Mouse (Mus musculus) thymus, postnatal 4 days (tissue): ENCODE results near the gene Oas1g.
"Not testable (repeated sequence)": the region's sequence is repeated elsewhere in the genome, so short reads cannot be mapped to it uniquely, and the experiment has no call there.

Source experiments
- DNase-seq: peaks from one replicate; pipeline ENCODE4 v3.0.0; 2021

Gene Oas1g

DNA sequence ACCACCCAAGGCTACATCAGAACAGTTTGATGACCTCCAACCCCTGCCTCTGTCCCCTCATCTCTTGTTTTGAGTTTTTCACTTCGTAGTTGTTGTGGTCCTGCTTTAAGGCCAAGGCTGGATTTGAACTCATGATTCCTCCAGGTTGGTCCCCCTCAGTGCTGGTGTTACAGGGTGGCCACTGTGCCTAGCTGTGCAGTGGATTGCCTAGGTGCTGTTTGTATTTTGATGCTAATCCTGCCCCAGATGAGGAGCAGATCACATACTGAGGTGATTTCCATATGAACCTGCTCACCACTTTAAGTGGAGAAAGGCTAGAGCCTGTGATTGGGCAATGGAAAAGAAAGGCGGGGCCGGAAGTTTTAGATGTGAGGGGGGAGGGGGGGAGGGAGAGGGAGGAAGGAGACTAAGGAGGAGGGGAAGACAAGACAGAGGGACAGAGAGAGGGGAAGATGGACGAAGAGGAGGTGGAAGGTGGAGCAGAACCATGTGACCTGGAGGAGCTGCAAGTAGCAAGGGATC is 942 bp upstream of the Oas1g start:
- DNase-seq, result not testable (repeated sequence)

DNA sequence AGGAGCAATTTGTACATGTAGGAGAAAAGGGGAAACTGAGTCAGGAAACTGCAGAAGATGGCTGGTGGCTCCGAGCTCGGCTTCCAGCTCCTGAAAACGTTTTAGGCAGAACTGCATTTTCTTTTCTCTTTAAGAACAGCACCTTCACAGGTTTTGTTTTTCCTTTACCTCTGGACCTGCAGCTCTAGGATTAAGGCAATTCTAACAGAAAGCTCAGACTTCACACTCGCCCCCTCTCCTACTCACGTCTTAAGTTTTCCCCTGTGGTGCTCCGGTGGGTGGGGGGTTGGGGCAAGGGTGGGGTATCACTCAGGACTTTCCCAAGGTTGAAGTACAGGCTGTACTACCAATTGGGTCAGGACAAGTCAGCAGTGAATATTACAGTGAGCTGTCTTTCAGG is 418 bp upstream of the Oas1g start:
- DNase-seq, result no peak

DNA sequence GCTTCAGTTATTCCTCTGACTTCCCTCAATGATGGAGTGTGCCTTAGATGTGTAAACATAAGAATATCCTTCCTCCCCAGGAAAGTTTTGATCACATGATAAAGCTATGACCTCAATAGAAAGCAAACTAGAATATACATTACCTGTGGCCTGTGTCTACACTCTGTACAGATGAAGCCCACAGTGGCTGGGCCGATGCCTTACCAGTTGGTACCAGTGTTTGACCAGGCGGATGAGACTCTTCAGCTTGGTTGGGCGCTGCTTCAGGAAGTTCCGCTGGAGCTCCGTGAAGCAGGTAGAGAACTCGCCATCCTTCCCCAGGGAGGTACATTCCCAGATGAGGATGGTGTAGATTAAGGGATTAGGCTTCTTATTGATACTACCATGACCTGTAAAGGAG is 5.7 kb downstream of the Oas1g start:
- not testable (repeated sequence) for DNase-seq

DNA sequence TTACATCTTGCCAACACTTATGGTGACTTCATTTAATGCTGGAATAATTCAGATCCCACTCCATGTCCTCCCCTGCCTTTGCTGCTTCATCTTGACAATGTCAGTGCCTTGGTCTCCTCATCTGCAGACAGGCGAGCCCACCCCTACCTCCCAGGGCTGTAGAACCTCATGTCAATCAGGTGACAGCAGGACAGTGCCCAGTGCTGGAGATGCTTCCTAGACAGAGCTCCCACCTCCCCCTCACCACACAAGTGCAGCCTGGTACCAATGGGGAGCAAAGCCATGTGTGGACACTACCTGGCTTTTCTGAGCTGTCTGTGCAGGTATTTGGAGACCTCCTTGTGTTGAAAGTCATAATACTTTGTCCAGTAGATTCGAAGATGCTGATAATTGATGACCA is 8.6 kb downstream of the Oas1g start:
- not testable (repeated sequence) for DNase-seq

DNA sequence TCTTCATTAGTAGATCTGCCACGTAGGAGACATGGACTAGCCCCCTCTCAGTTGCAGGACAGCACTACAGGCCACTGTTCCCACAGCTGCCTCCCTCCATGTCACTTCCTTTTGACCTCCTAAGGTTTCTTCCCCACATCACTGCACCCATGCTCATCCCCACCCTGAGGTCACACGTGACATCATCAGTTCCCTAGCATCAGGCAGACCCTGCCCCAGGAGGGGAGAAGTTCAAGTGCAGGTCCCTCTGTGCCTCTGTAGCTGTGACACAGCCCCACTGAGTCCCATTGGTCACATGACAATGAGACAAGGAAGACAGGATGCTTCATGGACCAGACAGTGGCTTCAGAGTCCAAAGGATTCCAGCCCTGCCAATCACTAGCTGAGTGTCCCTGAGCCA is 10.0 kb downstream of the Oas1g start:
- not testable (repeated sequence) for DNase-seq

DNA sequence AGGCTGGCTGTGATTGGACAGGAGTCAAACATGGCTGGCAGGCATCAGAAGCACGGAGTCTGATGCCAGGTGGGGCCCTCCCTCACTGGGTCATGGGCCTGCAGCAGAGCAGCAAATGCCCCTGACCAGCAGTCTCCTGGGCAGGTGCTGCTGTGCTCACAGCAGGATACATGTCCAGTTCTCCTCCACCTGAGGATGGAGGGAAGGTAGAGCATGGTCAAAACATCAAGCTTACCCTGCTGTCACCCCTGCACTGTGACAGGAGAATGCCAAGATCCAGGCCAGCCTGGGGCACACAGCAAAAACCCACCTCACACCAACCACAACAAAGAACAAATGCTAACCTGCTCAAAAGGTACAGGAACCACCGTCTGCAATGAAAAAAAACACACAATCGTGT is 10.6 kb downstream of the Oas1g start:
- not testable (repeated sequence) for DNase-seq

DNA sequence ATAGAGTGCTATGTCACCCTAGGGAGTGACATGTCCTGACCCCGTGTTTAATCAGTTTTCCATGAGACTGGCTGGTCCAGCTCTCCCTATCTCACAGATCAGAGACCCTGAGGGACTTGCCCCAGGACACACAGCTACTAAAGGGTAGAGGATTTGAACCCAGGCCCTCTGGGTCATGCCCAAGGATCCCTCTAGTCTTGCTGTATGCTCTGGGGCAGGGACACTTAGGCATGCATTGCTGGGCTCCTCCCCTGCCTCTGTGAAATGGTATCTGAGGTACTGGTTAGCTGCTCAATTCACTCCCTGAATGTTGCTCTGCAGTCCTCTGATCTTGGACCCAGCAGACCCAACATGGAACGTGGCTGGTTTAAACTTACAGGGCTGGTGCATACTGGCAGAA is 15.9 kb downstream of the Oas1g start:
- no peak for DNase-seq

DNA sequence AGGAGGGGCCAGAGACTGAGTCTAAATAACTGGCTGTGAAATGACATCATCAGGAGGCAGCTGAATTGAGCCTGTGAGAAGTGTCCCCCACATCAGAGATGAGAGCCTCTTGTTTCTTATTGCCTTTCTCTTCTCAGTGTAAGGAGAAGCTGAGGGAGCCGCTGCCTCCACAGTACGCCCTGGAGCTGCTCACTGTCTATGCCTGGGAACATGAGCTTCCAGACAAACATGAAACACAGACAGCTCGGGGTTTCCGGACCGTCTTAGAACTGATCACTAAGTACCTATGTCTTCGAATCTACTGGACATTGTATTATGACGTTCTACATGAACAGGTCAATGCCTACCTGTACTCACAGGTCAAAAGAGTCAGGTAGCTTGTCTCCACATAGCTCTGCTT is 16.6 kb downstream of the Oas1g start:
- no peak for DNase-seq

DNA sequence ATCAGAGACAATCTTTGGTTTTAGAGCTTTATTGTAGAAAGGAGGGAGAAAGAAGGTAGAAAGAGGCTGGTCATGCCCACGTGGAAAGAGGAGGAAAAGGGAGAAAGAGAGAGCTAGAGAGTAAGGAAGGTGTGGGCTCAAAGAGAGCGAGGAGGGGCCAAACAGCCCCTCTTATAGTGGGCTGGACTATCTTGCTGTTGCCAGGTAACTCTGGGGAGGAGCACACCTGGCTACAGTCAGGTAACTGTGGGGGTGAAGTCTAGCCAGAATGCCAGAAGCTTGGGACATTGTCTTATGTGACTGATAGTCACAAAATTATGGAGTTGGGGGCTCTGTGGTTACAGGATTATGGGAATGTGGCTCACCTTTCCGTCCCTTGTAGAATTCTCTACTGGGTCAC is 17.3 kb downstream of the Oas1g start:
- no peak for DNase-seq

DNA sequence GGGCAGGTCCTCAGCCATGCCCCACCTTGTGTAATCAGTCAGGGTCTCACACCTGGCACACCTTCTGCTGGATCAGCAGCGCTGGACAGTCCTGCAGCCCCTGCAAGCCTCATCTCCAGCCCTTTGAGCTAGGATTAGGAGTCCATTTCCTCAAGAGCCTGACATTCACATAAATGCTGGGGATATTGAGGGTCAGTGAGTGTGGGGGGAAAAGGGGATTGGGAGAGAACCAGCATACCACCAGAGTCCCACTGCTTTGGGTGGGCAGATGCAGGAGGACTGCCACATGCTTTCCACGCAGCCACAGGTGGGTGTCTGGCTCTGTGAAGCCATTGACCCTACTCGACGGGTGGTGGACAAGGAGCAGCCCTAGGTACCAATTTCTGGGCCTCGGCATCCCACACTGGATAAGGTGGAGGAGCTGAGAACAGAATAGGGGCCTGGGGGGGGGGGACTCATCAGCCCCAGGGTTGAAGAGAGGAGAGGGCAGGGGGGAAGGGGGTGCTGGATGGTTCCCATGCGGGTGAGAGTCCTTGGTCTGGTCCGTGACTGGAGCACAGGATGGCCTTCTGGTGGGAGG is 17.9 kb downstream of the Oas1g start:
- no peak for DNase-seq

DNA sequence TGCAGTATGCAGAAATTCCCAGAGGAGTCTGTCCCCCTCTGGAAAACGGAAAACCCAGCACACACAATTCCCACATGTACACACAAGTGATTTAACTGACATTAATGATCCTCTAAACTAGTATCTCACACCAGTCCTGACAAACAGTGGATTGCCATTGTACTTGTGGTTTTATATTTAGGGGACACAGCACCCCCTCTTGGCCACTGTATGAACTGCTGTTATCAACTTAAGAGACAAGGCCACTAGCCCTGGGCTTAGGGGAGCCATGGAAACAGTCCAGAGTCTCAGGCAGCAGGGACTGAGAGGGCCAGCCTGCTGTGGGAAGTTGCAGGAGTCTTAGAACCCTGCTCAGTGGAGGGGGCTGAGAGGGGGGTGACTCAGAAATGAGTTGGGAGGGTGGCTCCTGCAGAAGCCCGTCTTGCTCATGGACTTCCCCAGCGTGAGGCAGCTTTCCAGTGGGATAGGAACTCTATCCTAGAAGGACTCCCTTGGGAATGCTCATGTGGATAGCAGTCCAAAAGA is 22.0 kb downstream of the Oas1g start:
- peak; percentile 50 for DNase-seq

DNA sequence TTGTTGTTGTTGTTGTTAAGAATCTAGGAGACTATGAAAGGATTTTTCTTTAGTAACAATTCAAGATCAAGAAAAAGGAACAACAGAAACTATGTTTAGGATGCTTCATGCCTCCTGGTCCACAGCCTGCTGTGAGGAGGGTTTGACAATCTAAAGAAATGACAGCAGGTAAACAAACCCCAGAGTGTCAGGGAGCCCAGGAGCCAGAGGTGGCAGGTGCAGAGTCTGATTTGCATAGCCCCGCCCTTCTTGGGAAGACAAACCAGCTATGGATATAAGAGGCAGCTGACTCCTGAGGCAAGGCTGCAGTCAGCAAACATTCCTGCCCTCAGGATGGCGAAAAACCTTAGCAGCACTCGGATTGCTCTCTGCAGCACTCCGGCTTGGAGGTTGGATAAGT is 26.3 kb downstream of the Oas1g start, which contains the start of gene Oas1h:
Gene Oas1h, plus strand, starts transcription at position 301 of the 400 bp plus-strand sequence.
- no peak for DNase-seq

DNA sequence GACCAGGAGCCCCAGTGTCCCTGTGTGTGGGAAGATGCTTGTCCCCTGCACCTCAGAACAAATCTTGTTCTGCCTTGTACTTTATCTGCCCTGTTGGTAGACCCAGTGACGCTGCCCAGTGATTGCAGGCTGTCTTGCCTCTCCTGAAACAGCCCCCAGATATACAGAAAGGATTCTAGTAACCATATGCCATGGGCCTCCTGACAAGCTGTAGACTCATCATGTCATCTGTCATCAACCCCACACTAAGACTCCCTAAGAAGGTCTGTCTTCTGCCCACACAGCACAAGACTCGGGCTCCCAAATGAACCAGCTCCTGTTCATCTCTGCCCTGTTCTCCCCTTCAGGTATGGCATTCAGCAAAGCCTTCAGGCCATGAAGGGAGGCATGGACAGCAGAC is 28.2 kb downstream of the Oas1g start:
- no peak for DNase-seq

DNA sequence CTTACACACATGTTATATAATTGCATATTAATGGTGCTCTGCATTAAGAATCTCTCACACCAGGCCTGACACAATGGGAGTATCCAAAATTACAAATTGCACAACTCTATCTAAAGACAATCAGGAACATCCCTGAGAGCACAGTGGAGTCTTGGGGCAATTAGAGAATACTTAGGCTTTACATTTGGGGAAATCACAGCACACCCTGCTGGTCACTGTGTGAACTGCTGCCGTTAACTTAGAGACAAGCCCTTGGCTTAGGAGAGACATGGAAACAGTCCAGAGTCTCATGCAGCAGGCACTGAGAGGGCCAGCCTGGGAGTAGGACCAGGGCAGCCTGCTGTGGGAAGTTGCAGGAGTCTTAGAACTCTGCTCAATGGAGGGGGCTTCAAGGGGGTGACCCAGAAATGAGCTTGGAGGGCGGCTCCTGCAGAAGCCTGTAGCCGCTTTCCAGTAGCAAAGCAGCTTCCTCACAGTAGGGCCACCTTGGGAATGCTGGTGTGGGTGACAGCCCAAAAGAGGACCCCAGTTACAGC is 37.7 kb downstream of the Oas1g start:
- DNase-seq, result peak; percentile 68

DNA sequence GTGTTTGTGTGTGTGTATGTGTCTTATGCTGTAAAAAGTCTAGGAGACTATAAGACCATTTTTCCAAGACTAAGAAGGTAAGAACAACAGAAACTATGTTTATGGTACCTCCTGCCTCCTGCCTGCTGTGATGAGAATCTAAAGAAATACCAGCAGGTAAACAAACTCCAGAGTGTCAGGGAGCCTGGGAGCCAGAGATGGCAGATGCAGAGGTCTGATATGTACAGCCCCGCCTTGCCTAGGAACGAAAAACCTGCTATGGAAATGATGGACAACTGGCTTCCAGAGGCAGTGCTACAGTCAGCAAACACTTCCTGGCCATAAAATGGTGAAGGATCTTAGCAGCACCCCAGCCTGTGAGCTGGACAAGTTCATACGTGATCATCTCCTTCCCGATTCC is 40.3 kb downstream of the Oas1g start, which contains the start of gene Oas1f:
Gene Oas1f, plus strand, starts transcription at position 301 of the 400 bp plus-strand sequence.
- no peak for DNase-seq

DNA sequence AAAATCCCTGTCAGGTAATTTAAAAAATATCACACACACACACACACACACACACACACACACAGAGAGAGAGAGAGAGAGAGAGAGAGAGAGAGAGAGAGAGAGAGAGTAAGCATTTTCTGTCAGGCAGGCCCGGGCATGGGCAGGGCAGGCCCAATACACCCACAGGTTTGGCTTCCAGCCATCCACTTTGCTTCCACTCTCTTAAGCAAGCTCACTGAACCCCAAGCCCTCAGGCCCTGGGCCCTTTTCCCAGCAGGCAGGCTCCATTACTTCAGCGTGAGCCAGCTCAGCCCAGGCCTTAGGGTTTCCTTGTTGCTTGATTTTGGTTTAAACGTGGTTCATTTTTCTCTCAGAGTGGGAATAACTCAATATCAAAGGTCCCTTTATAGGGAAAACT is 42.7 kb downstream of the Oas1g start:
- no peak for DNase-seq

DNA sequence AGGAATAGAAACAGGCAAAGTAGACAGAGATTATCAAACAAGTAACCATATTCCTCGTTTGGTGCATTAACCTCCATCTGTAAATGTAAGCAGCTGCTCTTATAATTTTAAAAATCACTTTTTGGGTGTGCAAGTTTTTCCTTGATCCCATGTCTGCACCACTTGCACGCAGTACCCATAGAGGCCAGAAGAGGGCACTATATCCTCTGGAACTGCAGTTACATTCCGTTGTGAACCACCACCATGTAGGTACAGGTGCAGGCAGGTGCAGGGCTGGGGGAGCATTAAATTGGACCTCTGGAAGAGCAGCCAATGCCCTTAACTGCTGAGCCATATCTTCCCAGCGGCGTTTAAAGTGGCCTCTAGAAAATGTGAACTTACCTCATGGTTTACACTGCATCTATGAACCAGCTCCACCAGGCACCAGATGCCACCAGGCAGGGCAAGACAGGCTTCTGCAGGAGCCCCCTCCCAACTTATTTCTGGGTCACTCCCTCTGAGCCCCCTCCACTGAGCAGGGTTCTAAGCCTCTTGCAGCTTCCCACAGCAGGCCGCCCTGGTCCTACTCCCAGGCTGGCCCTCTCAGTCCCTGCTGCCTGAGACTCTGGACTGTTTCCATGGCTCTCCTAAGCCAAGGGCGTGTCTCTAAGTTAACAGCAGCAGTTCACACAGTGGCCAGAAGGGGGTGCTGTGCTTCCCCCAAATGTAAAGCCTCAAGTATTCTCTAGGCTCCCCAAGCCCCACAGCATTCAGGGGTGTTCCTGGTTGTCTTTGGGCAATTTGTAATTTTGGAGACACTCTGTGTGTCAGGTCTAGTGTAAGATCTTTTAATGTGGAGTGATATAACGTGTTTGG is 50.5 kb downstream of the Oas1g start:
- DNase-seq, result peak; percentile 80

DNA sequence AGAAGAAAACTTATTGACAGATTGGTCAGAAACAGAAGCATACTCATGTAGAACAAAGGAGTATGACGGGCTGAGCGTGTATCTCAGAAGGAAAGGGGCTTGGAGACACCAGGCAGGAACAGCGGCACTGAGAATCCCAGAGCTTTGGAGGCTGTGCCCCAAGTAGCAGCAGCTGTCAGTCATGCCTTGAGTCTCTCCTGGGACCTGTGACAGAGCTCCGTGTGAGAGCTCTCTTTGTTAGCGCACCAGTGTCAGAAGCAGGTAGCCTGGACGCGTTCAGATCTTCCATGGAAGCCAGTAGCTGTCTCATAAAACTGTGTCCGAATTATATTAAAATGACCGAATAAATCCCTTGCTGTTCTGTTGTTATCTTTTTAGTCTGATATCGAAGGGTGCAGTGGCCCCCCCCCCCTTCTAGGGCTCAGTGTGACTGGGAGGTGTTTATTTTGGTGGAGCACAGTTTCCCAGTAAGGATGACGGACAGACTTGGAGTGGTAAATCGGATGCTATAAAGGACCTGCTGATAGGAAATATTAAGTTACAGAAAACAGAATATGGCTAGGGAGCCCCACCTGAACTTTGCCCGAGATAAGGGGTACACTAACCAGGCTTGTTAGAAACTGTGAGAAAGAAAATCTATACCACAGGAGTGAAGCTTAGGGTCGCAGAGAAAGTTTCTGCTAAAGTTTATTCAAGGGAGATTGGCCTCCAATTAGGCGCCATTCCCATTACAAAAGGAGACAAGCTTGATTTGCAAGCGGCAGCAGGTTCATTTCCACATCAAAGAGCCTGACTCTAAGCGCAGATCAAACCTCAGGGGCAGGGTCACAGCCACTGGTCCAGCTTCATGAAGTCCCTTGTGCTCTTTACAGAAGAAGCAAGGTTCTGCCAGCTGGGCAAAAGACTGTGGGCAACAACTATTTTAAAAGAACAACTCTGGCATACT is 53.8 kb downstream of the Oas1g start:
- no peak for DNase-seq

DNA sequence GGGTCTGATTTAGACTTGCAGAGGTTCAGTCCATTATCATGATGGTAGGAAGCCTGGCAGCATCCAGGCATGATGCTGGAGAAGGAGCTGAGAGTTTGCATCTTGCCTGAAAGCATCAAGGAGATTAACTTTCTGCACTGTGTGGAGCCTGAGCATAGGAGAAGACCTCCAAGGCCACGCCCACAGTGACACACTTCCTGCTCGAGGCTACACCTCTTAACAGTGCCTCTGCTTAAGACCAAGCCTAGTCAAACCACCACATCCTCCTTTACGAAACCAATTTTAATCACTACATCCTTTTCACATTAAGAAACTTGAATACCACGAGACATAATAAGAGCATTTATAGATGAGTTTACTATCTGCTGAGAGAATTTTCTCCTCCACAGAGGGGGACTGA is 56.4 kb downstream of the Oas1g start:
- DNase-seq, result peak; percentile 53
